Mouse (Mus musculus) limb, embryonic 14.5 days (tissue): ENCODE results near the gene Mag. TPM values are rescaled to one million over a fixed set of nuclear protein-coding genes. Genes with fewer than 3 reads are reported as not detected.

Source experiments
- ATAC-seq: fragments of 200-750 bp; cut with Nextera tagmentation; 2 replicates; pipeline ENCODE4 v1.8.0; 2017; ENCODE audit warnings: low read depth, moderate number of reproducible peaks, moderate TSS enrichment; ENCODE audit not compliant: low FRiP score
- DNase-seq: peaks from one replicate; pipeline ENCODE4 v3.0.0-alpha.2; 2015; ENCODE audit warnings: low spot score
- H3K27ac ChIP-seq: fragments of 300-500 bp; sonication (generic); replicated peaks from 2 replicates; pipeline ENCODE4 v1.5.1; 2014; ENCODE audit warnings: low read depth, mild to moderate bottlenecking, low read length, moderate library complexity, mixed read lengths
- H3K27me3 ChIP-seq: fragments of 300-500 bp; sonication (generic); 2 replicates; pipeline ENCODE4 v1.6.1; 2014; ENCODE audit warnings: low read length, mixed read lengths; ENCODE audit not compliant: control insufficient read depth, insufficient read depth
- H3K36me3 ChIP-seq: fragments of 300-500 bp; sonication (generic); 2 replicates; pipeline ENCODE4 v1.6.1; 2014; ENCODE audit warnings: mild to moderate bottlenecking, low read length, moderate library complexity, mixed read lengths; ENCODE audit not compliant: control insufficient read depth, insufficient read depth
- H3K4me1 ChIP-seq: fragments of 300-500 bp; sonication (generic); 2 replicates; pipeline ENCODE4 v1.6.1; 2014; ENCODE audit warnings: antibody characterized with exemption, low read length, mixed read lengths; ENCODE audit not compliant: control insufficient read depth, insufficient read depth
- H3K4me2 ChIP-seq: fragments of 300-500 bp; sonication (generic); replicated peaks from 2 replicates; pipeline ENCODE4 v1.6.1; 2014; ENCODE audit warnings: low read depth, mild to moderate bottlenecking, low read length, moderate library complexity; ENCODE audit not compliant: severe bottlenecking
- H3K4me3 ChIP-seq: fragments of 300-500 bp; sonication (generic); replicated peaks from 2 replicates; pipeline ENCODE4 v1.5.1; 2014; ENCODE audit warnings: low read length
- H3K9ac ChIP-seq: fragments of 300-500 bp; sonication (generic); 2 replicates; pipeline ENCODE4 v1.6.1; 2014; ENCODE audit warnings: mild to moderate bottlenecking, low read depth, low read length, moderate library complexity; ENCODE audit not compliant: severe bottlenecking
- H3K9me3 ChIP-seq: fragments of 300-500 bp; sonication (generic); 2 replicates; pipeline ENCODE4 v1.6.1; 2016; ENCODE audit warnings: low read length; ENCODE audit not compliant: control insufficient read depth
- POLR2A ChIP-seq: fragments of 200-500 bp; IDR thresholded peaks from 2 replicates; pipeline ENCODE4 v1.8.0; 2012; ENCODE audit warnings: inconsistent platforms, mild to moderate bottlenecking, moderate library complexity, borderline replicate concordance; ENCODE audit not compliant: insufficient read depth, insufficient read length; ENCODE audit errors: extremely low read depth
- WGBS: fragments of 180-500 bp; shearing (Covaris S2); extraction: QIAGEN DNeasy Blood & Tissue Kit; methylation state at CpG from one replicate; pipeline ENCODE4 v1.1.7; 2014; 5-methylcytosine and 5-hydroxymethylcytosine counted together
- polyA plus RNA-seq, 2 experiments: library from polyadenylated mRNA; depleted of rRNA in 1 of 2; stranded (reverse) in 1 of 2; unstranded in 1 of 2; fragments of >200 nt; fragmentation: Nextera tagmentation in 1 of 2; extraction: Ambion mirVana in 1 of 2; gene quantifications; 2 replicates each; pipeline versions ENCODE4 v1.2.1 to v1.2.3; 2012 to 2014

The Mag gene
- polyA plus RNA-seq (2012; rRNA removed) (1.2 and 2.4 TPM in 2 replicates), polyA plus RNA-seq (2014; fragmentation: Nextera tagmentation; extraction: Ambion mirVana) (0.35 and 1.2 TPM in 2 replicates)

DNA sequence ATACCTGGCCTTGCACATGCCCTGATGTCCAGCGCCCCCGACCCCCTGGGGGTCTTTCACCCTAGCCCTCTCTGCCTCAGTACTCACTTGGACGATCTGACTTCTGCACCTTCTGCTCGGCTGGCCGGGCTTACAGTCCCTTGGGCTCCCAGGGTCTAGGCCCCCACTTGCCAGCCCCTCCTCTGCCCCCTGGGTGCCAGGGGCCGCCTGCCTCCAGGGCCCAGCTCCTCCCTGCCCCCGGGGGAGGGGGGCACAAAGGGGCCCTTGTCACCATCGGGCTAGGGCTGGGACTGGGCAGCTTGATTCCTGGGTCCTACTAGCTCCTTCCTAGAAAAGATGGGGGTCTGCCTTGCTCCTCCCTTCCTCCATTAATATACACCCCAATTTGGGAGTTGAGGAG lies at the start of gene Mag:
Gene Mag (minus strand): TSS at position 142 of the 400 bp plus-strand sequence.
- Histone ChIP-seq H3K9ac (no peak within 1 kb of the TSS), H3K4me2 (no peak within 1 kb of the TSS), H3K9me3 (no peaks in the 10 kb centered on the region), H3K36me3 (no peaks in the 10 kb centered on the region), H3K4me1 (no peaks in the 10 kb centered on the region), H3K4me3 (no peak within 1 kb of the TSS), H3K27ac (no peak within 1 kb of the TSS), H3K27me3 (no peaks in the 10 kb centered on the region)
- DNase-seq (no peak), ATAC-seq (no peak)
- no peak for TF ChIP-seq POLR2A
- 85% methylated on average over 7 of the region's 8 CpGs for WGBS

DNA sequence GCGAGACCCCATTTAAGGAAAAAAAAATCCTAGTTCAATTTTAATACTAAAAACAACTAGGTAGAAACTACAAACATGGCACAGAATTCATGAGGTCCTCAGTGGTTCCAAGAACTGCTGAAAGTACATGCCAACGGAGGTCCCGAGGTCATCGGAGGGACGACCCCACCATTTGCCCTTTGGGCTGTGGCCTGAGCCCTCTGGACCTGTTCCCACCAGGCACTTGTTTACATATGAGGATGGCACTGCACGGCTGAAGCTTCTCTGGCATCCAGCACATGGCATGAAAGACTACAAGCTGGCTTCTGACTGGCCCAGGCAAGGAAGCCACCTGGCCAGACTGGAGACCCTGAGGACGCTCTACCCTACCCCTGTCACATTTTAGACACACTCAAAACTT lies 49.7 kb upstream of the Mag start:
- ATAC-seq: no peak
- no peak for DNase-seq
- no peak overlapping the region for H3K27ac ChIP-seq
- no peaks in the 10 kb centered on the region for H3K27me3 ChIP-seq
- no peaks in the 10 kb centered on the region for H3K9me3 ChIP-seq
- H3K9ac ChIP-seq: no peak overlapping the region
- H3K4me2 ChIP-seq: no peak overlapping the region
- peaks cover 8% of the 10 kb centered on the region; the same call in 1 of the 2 replicates for H3K36me3 ChIP-seq
- no peak for TF ChIP-seq POLR2A
- 84% methylated on average over 7 of the region's 7 CpGs for WGBS
- H3K4me1 ChIP-seq: 0 out of 2 replicates have a peak, but pooled peaks cover 1% of the 10 kb centered on the region
- H3K4me3 ChIP-seq: no peak overlapping the region

DNA sequence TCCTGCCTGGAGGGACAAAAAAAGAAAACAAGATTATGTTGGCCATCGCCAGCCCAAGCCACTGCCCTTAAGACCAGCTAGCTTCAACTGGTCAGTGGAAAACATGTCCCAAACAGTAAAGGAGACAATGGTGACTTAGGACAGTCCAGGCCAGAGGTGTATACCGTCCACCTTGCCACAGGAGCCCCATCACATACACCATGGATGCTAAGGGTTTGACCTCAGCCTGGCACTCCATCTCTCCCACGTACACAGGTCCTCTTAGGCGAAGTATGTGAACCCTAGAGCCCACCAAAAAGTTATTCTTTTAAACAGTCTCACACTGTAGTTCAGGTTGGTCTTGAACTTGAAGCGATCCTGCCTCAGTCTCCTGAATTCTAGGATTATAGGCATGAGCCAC lies 48.2 kb upstream of the Mag start:
- Histone ChIP-seq H3K27me3 (no peaks in the 10 kb centered on the region), H3K4me3 (no peak overlapping the region), H3K36me3 (peaks cover 21% of the 10 kb centered on the region), H3K4me2 (no peak overlapping the region), H3K4me1 (peaks cover 6% of the 10 kb centered on the region), H3K9ac (no peak overlapping the region), H3K27ac (no peak overlapping the region), H3K9me3 (no peaks in the 10 kb centered on the region)
- 93% methylated on average over 5 of the region's 5 CpGs for WGBS
- TF ChIP-seq POLR2A: no peak
- DNase-seq (no peak), ATAC-seq (no peak)

DNA sequence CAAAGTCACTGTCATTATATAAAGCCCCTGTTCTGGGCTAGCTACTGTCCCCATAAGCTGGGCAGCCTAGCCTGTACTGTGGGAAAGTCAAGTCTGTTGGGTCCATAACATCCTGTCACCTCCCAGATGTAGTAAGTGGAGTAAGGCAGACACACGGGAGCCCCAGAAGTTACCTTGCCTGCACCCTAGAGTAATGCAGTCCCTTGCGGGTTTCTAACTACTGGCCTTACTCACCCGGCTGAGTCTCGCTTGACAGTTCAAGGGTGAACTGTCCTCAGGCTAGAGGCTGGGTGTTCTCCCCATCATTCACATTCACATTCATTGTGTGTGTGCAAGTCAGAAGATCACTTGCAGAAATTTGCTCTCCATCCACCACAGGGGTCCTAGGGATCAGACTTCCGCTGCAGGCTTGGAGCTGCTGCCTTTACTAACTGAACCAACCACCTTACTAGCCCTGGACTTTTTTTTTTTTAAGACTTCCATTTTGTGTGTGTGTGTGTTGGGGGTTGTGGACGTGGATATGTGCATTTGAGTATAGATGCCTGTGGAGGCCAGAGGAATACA lies 45.2 kb upstream of the Mag start:
- 86% methylated on average over 6 of the region's 6 CpGs for WGBS
- no peak for ATAC-seq
- H3K9ac ChIP-seq: no peak overlapping the region

DNA sequence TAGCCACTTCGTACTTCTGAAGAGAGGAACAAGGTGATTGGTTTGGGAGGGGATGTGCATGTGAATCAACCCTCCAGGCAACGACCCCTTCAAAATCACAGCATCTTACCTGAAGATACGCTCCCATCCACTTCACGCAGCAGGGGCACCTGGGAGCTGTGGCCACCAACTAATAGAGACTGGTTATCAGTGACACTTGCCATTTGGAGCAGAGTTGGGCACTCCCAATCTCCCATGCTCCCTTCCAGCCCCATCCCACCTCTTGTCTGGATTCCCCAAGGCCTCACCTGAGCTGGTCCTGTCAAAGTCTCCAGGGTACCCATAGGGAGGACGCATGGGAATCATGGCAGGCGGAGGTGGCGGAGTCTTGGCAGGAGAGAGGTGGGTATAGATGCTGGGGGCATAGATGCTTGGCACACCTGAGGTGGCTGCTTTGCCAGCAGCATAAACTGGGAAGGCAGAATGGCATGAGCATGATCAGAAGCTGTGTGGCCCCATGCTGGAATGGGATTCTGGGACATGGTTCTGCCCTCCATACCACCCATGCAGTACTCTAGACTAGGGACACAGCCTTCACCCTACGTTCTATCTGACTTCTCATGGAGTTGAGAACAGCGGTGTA lies 44.3 kb upstream of the Mag start:
- H3K4me2 ChIP-seq: no peak overlapping the region
- H3K4me1 ChIP-seq: peaks cover 12% of the 10 kb centered on the region
- H3K27me3 ChIP-seq: no peaks in the 10 kb centered on the region
- ATAC-seq (no peak), DNase-seq (no peak)
- H3K9me3 ChIP-seq: no peaks in the 10 kb centered on the region
- H3K27ac ChIP-seq: no peak overlapping the region
- TF ChIP-seq POLR2A: no peak
- WGBS: 95% methylated on average over 9 of the region's 9 CpGs
- no peak overlapping the region for H3K9ac ChIP-seq
- no peak overlapping the region for H3K4me3 ChIP-seq
- H3K36me3 ChIP-seq: peaks cover 33% of the 10 kb centered on the region

More for the DNA sequence above, 45.2 kb upstream of the Mag start:
- no peak overlapping the region for H3K4me3 ChIP-seq
- no peak for DNase-seq
- no peaks in the 10 kb centered on the region for H3K9me3 ChIP-seq
- peaks cover 24% of the 10 kb centered on the region for H3K36me3 ChIP-seq
- no peak overlapping the region for H3K4me2 ChIP-seq
- TF ChIP-seq POLR2A: no peak
- no peaks in the 10 kb centered on the region for H3K27me3 ChIP-seq
- no peak overlapping the region for H3K27ac ChIP-seq
- peaks cover 12% of the 10 kb centered on the region for H3K4me1 ChIP-seq
